Mouse (Mus musculus) kidney, adult 2 months (tissue): ENCODE results near the gene Bpifc.

ENCODE experiments used
- CTCF ChIP-seq: fragments of 200-500 bp; conservative IDR thresholded peaks from 2 replicates; pipeline ENCODE4 v1.5.1; 2011; ENCODE audit warnings: low read depth, mild to moderate bottlenecking, control low read depth, low read length, moderate library complexity, mixed read lengths; ENCODE audit not compliant: insufficient read depth, insufficient read length
- POLR2A ChIP-seq: fragments of 200-500 bp; IDR thresholded peaks from one replicate; pipeline ENCODE4 v1.6.1; 2011; ENCODE audit warnings: low read depth, low read length, control low read depth

GRCm38 (mm10) chr10:86000447-86000846 is 11.2 kb downstream of the Bpifc start:
- TF ChIP-seq CTCF (no peak), POLR2A (no peak)
